Mouse (Mus musculus): ENCODE results near the gene Gba. TPM values are rescaled to one million over a fixed set of nuclear protein-coding genes. Genes with fewer than 3 reads are reported as not detected.

The Gba gene
- polyA plus RNA-seq, 1 experiment: 52.5 TPM

Other genes starting within 250 kb of the Gba start
- 20.2 TPM for gene Rusc1, start 109.6 kb upstream of the Gba start, polyA plus RNA-seq (2012; fragmentation: generic; extraction: Trizol)
- gene Gm43738, start 101.8 kb upstream of the Gba start, polyA plus RNA-seq (2012; fragmentation: generic; extraction: Trizol): 0.02 TPM
- gene Fdps, start 101.0 kb upstream of the Gba start, polyA plus RNA-seq (2012; fragmentation: generic; extraction: Trizol): 863 TPM
- gene Pklr, start 66.8 kb upstream of the Gba start, polyA plus RNA-seq (2012; fragmentation: generic; extraction: Trizol): not detected
- gene Hcn3, start 42.7 kb upstream of the Gba start, polyA plus RNA-seq (2012; fragmentation: generic; extraction: Trizol): 0.10 TPM
- 22.2 TPM for gene Clk2, start 38.1 kb upstream of the Gba start, polyA plus RNA-seq (2012; fragmentation: generic; extraction: Trizol)
- gene Scamp3, start 25.5 kb upstream of the Gba start, polyA plus RNA-seq (2012; fragmentation: generic; extraction: Trizol): 127 TPM
- 15.0 TPM for gene Fam189b, start 19.8 kb upstream of the Gba start, polyA plus RNA-seq (2012; fragmentation: generic; extraction: Trizol)
- 5.9 TPM for gene Thbs3, start 12.3 kb downstream of the Gba start, polyA plus RNA-seq (2012; fragmentation: generic; extraction: Trizol)
- 114 TPM for gene Mtx1, start 24.2 kb downstream of the Gba start, polyA plus RNA-seq (2012; fragmentation: generic; extraction: Trizol)
- gene Muc1, start 26.1 kb downstream of the Gba start, polyA plus RNA-seq (2012; fragmentation: generic; extraction: Trizol): 0.37 TPM
- gene Krtcap2, start 43.0 kb downstream of the Gba start, polyA plus RNA-seq (2012; fragmentation: generic; extraction: Trizol): 371 TPM
- 15.2 TPM for gene Trim46, start 43.4 kb downstream of the Gba start, polyA plus RNA-seq (2012; fragmentation: generic; extraction: Trizol)
- 222 TPM for gene Dpm3, start 56.4 kb downstream of the Gba start, polyA plus RNA-seq (2012; fragmentation: generic; extraction: Trizol)
- gene Slc50a1, start 67.6 kb downstream of the Gba start, polyA plus RNA-seq (2012; fragmentation: generic; extraction: Trizol): 48.7 TPM
- 8.2 TPM for gene Efna1, start 78.2 kb downstream of the Gba start, polyA plus RNA-seq (2012; fragmentation: generic; extraction: Trizol)
- 1.8 TPM for gene Efna3, start 120.0 kb downstream of the Gba start, polyA plus RNA-seq (2012; fragmentation: generic; extraction: Trizol)
- gene Efna4, start 135.1 kb downstream of the Gba start, polyA plus RNA-seq (2012; fragmentation: generic; extraction: Trizol): 5.4 TPM
- 78.4 TPM for gene Adam15, start 147.1 kb downstream of the Gba start, polyA plus RNA-seq (2012; fragmentation: generic; extraction: Trizol)
- gene Dcst2, start 159.0 kb downstream of the Gba start, polyA plus RNA-seq (2012; fragmentation: generic; extraction: Trizol): 0.01 TPM
- 0.41 TPM for gene Dcst1, start 162.3 kb downstream of the Gba start, polyA plus RNA-seq (2012; fragmentation: generic; extraction: Trizol)
- gene Zbtb7b, start 191.8 kb downstream of the Gba start, polyA plus RNA-seq (2012; fragmentation: generic; extraction: Trizol): 47.0 TPM
- gene Lenep, start 199.9 kb downstream of the Gba start, polyA plus RNA-seq (2012; fragmentation: generic; extraction: Trizol): not detected
- 19.8 TPM for gene Flad1, start 208.9 kb downstream of the Gba start, polyA plus RNA-seq (2012; fragmentation: generic; extraction: Trizol)
- 113 TPM for gene Cks1b, start 215.5 kb downstream of the Gba start, polyA plus RNA-seq (2012; fragmentation: generic; extraction: Trizol)
- gene Shc1, start 215.5 kb downstream of the Gba start, polyA plus RNA-seq (2012; fragmentation: generic; extraction: Trizol): 95.5 TPM
- 58.5 TPM for gene Pygo2, start 227.3 kb downstream of the Gba start, polyA plus RNA-seq (2012; fragmentation: generic; extraction: Trizol)
- 159 TPM for gene Pbxip1, start 233.8 kb downstream of the Gba start, polyA plus RNA-seq (2012; fragmentation: generic; extraction: Trizol)

All from myocyte (in vitro differentiated cells).